Mouse (Mus musculus): Measurements from ENCODE around the gene Hamp.

Gene Hamp

DNA sequence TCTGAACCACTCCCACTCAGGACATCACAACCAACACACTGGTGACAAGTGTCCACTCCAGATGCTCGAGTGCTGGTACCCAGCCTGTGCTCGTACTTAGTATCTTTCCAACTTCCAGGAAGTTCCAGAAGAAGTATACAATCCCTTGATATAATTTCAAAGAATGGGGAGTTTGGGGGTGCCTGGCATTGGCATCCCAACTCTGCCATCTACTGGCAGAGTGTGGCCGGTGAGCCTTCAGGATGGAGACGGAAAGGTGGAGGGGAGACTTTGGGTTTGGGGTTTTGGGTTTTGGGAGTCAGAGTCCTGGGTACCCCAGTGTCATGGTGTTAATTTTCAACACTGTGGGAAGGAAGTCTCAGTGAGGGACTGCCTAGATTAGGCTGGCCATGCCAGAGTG lies 39.8 kb downstream of the Hamp start:
- DNase-seq = peak; percentile 18

DNA sequence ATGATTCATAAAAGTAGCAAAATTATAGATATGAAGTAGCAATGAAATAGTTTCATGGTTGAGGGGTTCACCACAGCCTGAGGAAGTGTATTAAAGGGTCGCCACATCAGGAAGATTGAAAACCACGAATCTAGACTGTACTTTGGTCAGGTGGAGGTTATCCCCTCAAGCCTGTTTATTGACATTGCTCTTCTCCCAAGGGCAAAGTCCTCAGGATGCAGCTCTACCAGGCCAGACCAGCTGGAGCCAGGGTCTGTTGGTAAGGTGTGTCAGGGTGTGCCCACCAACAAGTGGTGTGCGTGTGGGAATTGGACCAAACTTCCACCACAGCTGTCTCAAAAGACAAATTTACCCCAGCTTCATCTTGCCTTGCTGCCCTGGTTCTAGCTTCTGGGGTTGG lies 48.6 kb downstream of the Hamp start:
- no peak for DNase-seq

- no peak for DNase-seq
Observed at GRCm38 (mm10) chr7:30892515-30892914, 51.3 kb downstream of the Hamp start.
